Mouse (Mus musculus) lung, postnatal 25 days (tissue): Measurements from ENCODE around the gene 4931409K22Rik.

Source experiments
- DNase-seq: peaks from one replicate; pipeline ENCODE4 v3.0.0; 2022; ENCODE audit warnings: low spot score

Gene 4931409K22Rik

DNA sequence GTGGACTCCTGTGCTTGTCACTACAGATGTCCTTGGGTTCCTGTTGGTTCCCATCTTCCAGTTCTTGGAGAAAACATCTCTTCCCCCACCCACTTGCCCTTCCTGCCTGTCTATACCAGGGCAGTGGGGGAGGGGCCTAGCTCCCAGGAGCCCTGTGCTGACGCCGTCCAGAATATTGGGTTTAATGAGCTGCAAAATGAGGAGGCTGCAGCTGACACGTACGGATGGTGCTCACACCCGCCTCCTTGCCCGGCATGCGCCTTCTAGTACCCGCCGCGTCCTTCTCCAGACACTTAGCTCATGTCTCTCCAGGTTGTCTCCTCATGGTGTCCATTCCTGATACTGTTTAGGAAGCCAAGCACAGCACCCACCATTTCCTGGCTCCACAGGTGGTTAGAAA lies 57.5 kb downstream of the 4931409K22Rik start:
- DNase-seq = no peak

DNA sequence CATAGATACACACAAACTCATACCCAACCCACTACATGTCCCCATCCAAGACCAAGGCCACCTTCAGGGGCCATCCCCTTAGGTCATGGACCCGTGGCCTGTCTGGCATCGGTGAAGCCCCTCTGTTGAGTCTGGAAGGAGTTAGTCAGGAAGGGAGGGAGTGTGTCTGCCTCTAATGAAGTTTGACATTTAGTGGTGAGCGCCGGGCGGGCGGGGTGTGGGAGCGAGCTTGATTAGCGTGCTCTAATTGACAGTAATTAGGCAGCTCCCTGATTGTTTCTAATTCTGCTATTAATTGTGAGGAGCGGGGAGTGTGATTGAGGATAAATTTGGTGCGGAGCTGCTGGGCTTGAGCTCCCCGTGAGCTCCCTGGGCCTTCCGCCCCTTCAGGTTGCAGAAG lies 59.1 kb downstream of the 4931409K22Rik start:
- DNase-seq = no peak

- DNase-seq = no peak
Measured at GRCm38 (mm10) chr5:24496756-24497155, 59.9 kb downstream of the 4931409K22Rik start.

- no peak for DNase-seq
Measured at GRCm38 (mm10) chr5:24495019-24495418, 61.6 kb downstream of the 4931409K22Rik start.
